In the genomic region with DNA sequence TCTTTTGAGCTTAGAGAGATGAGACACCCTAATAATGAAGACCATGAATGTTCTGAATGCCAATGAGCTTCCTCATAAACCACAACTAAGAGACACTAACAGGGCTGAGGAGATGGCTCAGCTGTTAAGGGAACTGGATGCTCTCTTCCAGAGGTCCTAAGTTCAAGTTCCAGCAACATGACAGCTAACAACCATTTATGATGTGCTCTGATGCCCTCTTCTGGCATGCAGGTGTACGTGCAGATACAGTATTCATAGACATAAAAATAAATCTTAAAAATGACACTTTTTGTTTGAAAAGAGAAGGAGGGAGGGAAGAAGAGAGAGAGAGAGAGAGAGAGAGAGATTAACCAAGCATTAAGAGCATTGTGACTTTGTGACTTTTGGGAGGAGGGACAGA, we compare ENCODE assay signal across 9 mouse cellular contexts. TPM values are rescaled to one million over a fixed set of nuclear protein-coding genes. Genes with fewer than 3 reads are reported as not detected.
DNase-seq lines count a peak whose midpoint lies in the region; ATAC-seq lines count a peak whose summit lies in the region.
"Had no signal": no experiment of that assay in that cellular context is flagged by ENCODE, and none has a peak within 500 bp of the region (broad histone marks: within the 10 kb centered on the region; RNA-seq: fewer than 3 reads in every experiment).

No protein-coding gene starts in this region.

- intact Hi-C loops in heart, postnatal 36 days (cut with DNase I) = loop anchor here (1.0 kb wide), 1 partner anchor 31 kb away; no protein-coding TSS in a partner anchor

- ATAC-seq in CD4-positive, CD25-positive, alpha-beta regulatory T cell, adult 4 months = no peak

- DNase-seq in CD4-positive, CD25-positive, alpha-beta regulatory T cell, adult 2 months (ENCODE audit: low read depth, low spot score) = peak; percentile 49
- DNase-seq in kidney, postnatal 36 days = peak; percentile 24 to 37
- no peak for DNase-seq in kidney, adult 11 months
- DNase-seq in 3T3-L1 (ENCODE audit: low read depth, low spot score) = peak; percentile 55
- peak; percentile 42 for DNase-seq in brain, adult 2 months (ENCODE audit: low read depth, low spot score)
- DNase-seq in frontal cortex, postnatal 25 days (ENCODE audit: low spot score in 2 of 2) = no peak
- no peak for DNase-seq in heart, postnatal 36 days
- DNase-seq: cerebellum, adult 9-10 months had no signal

RNA-seq across cellular contexts. Expression of gene Igdcc3, which starts 23.9 kb away (rescaled TPM):
- not detected for polyA plus RNA-seq in CD4-positive, CD25-positive, alpha-beta regulatory T cell, adult 4 months (2017; shearing (Covaris generic))
- total RNA-seq in heart, postnatal 36 days (2021) = under 1 TPM in 1 of 2 experiments, not detected in 1; 0.08 TPM

RNA-seq across cellular contexts. Expression of gene Parp16, which starts 30.3 kb away (rescaled TPM):
- polyA plus RNA-seq in CD4-positive, CD25-positive, alpha-beta regulatory T cell, adult 4 months (2017; shearing (Covaris generic)) = 1 to 10 TPM; 6.4 to 7.5 TPM
- total RNA-seq in heart, postnatal 36 days (2021) = 1 to 10 TPM; 3.8 to 4.1 TPM

Comparison
In these comparisons a context has a peak if more than half of its experiments do, and no peak if none do; other contexts are left out.
1. DNase-seq: peak in CD4-positive, CD25-positive, alpha-beta regulatory T cell, adult 2 months (single experiment), kidney, postnatal 36 days (2 of 2), 3T3-L1 (single experiment) and brain, adult 2 months (single experiment); none in kidney, adult 11 months (single experiment), frontal cortex, postnatal 25 days (0 of 2) and heart, postnatal 36 days (0 of 2).